Mouse (Mus musculus) kidney, postnatal 0 days (tissue): ENCODE results near the gene Jmjd8. TPM values are rescaled to one million over a fixed set of nuclear protein-coding genes. Genes with fewer than 3 reads are reported as not detected.

Experiments used
- ATAC-seq: fragments of 200-750 bp; cut with Nextera tagmentation; replicated peaks from 2 replicates; pipeline ENCODE4 v1.8.0; 2017; ENCODE audit warnings: low read depth, moderate number of reproducible peaks, moderate TSS enrichment, moderate library complexity; ENCODE audit not compliant: low FRiP score
- DNase-seq: peaks from one replicate; pipeline ENCODE4 v3.0.0-alpha.2; 2016; ENCODE audit warnings: low spot score
- H3K27ac ChIP-seq: fragments of 300-500 bp; sonication (generic); 2 replicates; pipeline ENCODE4 v1.5.1; 2014; ENCODE audit warnings: mild to moderate bottlenecking
- H3K27me3 ChIP-seq: fragments of 300-500 bp; sonication (generic); 2 replicates; pipeline ENCODE4 v1.6.1; 2014; ENCODE audit warnings: low read length, mixed read lengths; ENCODE audit not compliant: insufficient read depth
- H3K36me3 ChIP-seq: fragments of 300-500 bp; sonication (generic); 2 replicates; pipeline ENCODE4 v1.6.1; 2014; ENCODE audit warnings: low read length, mixed read lengths; ENCODE audit not compliant: insufficient read depth
- H3K4me1 ChIP-seq: fragments of 300-500 bp; sonication (generic); replicated peaks from 2 replicates; pipeline ENCODE4 v1.6.1; 2014; ENCODE audit warnings: antibody characterized with exemption, low read length, mixed read lengths; ENCODE audit not compliant: insufficient read depth
- H3K4me2 ChIP-seq: fragments of 300-500 bp; sonication (generic); 2 replicates; pipeline ENCODE4 v1.6.1; 2014; ENCODE audit warnings: mild to moderate bottlenecking, low read length, moderate library complexity, mixed read lengths
- H3K4me3 ChIP-seq: fragments of 300-500 bp; sonication (generic); replicated peaks from 2 replicates; pipeline ENCODE4 v1.5.1; 2014; ENCODE audit warnings: low read depth, low read length
- H3K9ac ChIP-seq: fragments of 300-500 bp; sonication (generic); 2 replicates; pipeline ENCODE4 v1.6.1; 2014; ENCODE audit warnings: low read depth, low read length
- H3K9me3 ChIP-seq: fragments of 300-500 bp; sonication (generic); replicated peaks from 2 replicates; pipeline ENCODE4 v1.6.1; 2016; ENCODE audit warnings: low read length, inconsistent platforms, mixed read lengths
- CTCF ChIP-seq: IDR thresholded peaks from 2 replicates; pipeline ENCODE4 v1.5.1; 2016; ENCODE audit warnings: antibody characterized with exemption, low read depth, mild to moderate bottlenecking, moderate library complexity
- WGBS: fragments of 180-500 bp; shearing (Covaris S2); extraction: QIAGEN DNeasy Blood & Tissue Kit; methylation state at CpG from one replicate; pipeline ENCODE4 v1.1.7; 2014; 5-methylcytosine and 5-hydroxymethylcytosine counted together
- microRNA-seq: library from miRNA; unstranded; fragments of <30 nt; microRNA quantifications from one replicate; pipeline ENCODE4, GENCODE M21; 2016
- polyA plus RNA-seq: library from polyadenylated mRNA; unstranded; fragments of >200 nt; fragmentation: Nextera tagmentation; extraction: Ambion mirVana; gene quantifications from 2 replicates; pipeline ENCODE4 v1.2.1, GENCODE M21; 2015

The Jmjd8 gene
- polyA plus RNA-seq, 1 experiment from 2014 or later: 53.1 TPM

DNA sequence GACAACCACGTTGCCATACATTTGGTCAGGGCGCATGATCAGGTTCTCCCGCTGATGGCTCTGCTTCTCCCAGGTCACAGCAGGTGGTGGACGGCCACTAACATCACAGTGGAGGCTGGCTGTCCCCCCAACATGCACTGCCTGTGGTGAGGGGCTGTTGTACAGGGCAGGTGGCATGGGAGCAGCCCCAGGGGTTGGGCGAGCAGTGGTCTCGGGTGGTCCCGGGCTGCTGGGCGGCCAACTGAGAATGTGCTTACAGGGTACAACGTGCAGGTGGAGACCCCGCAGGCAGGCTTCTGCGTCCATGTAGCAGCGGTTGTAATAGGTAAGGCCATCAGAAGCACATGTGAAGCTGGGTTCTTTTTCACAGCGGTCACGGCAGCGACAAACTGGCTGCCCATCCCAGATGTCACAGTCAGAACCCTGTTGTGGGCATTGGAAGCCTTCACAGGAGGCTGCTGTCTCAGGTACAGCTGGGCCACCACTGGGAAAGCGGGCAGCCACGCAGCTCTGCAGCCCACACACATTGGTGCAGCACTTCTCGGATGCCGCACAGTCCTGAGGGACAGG is 50.0 kb downstream of the Jmjd8 start:
- no peak for DNase-seq

DNA sequence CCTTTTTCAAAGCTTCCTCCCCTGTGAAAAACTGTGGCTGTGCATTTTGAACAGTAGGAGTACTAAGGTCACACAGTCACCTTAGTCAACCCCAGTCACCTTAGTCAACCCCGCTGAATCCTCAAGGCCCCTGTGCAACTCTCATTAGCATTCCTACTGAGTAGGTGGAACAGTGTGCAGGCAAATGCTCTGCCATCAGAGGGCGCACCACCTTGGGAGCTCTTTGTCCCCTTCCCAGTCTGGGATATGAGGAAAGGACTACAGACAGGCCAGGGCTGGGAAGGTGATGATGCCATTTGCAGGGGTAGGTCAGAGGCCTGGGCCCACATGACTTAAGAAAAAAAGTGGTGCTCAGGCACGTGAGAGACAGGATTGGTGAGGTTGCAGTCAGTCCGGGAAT is 50.6 kb downstream of the Jmjd8 start:
- H3K27me3 ChIP-seq: no peaks in the 10 kb centered on the region
- ATAC-seq: no peak
- H3K36me3 ChIP-seq: 0 out of 2 replicates have a peak, but pooled peaks cover 21% of the 10 kb centered on the region
- H3K4me2 ChIP-seq: no peak overlapping the region
- H3K27ac ChIP-seq: no peak overlapping the region
- peak; percentile 31 for DNase-seq
- no peak overlapping the region for H3K9ac ChIP-seq
- H3K9me3 ChIP-seq: no peaks in the 10 kb centered on the region
- TF ChIP-seq CTCF: peak; percentile 62
- H3K4me1 ChIP-seq: peaks cover 17% of the 10 kb centered on the region
- WGBS: 56% methylated on average over 4 of the region's 4 CpGs
- no peak overlapping the region for H3K4me3 ChIP-seq

More for the DNA sequence above, 50.0 kb downstream of the Jmjd8 start:
- Histone ChIP-seq H3K9me3 (no peaks in the 10 kb centered on the region), H3K27me3 (no peaks in the 10 kb centered on the region), H3K4me3 (no peak overlapping the region), H3K27ac (no peak overlapping the region), H3K36me3 (0 out of 2 replicates have a peak, but pooled peaks cover 18% of the 10 kb centered on the region), H3K4me1 (peaks cover 17% of the 10 kb centered on the region), H3K9ac (no peak overlapping the region), H3K4me2 (no peak overlapping the region)
- no peak for TF ChIP-seq CTCF
- no peak for ATAC-seq
- WGBS: 91% methylated on average over 19 of the region's 19 CpGs

DNA sequence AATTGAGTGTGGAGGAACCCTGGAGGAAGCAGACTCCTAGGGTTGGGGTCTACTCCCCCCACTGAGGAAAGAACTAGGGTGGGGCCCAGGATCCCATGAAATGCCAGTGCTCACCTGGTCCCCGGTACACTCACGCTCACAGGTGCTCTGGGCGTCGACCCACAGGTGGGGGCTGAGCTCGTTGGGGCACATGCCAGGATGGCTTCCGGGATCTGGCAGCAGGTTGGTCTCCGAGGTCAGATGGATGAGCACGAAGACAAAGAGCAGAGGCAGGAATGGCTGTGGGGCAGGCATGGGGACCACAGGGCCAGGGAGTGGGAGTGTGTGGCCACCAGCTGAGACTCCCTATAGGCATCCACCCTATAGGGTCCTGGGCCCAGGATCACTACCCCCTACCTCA is 51.1 kb downstream of the Jmjd8 start:
- TF ChIP-seq CTCF: no peak
- WGBS: 58% methylated on average over 8 of the region's 8 CpGs
- Histone ChIP-seq H3K4me1 (peaks cover 17% of the 10 kb centered on the region), H3K36me3 (0 out of 2 replicates have a peak, but pooled peaks cover 26% of the 10 kb centered on the region), H3K9me3 (no peaks in the 10 kb centered on the region), H3K4me3 (no peak overlapping the region), H3K9ac (no peak overlapping the region), H3K27me3 (no peaks in the 10 kb centered on the region), H3K27ac (no peak overlapping the region), H3K4me2 (no peak overlapping the region)
- DNase-seq: no peak
- no peak for ATAC-seq

DNA sequence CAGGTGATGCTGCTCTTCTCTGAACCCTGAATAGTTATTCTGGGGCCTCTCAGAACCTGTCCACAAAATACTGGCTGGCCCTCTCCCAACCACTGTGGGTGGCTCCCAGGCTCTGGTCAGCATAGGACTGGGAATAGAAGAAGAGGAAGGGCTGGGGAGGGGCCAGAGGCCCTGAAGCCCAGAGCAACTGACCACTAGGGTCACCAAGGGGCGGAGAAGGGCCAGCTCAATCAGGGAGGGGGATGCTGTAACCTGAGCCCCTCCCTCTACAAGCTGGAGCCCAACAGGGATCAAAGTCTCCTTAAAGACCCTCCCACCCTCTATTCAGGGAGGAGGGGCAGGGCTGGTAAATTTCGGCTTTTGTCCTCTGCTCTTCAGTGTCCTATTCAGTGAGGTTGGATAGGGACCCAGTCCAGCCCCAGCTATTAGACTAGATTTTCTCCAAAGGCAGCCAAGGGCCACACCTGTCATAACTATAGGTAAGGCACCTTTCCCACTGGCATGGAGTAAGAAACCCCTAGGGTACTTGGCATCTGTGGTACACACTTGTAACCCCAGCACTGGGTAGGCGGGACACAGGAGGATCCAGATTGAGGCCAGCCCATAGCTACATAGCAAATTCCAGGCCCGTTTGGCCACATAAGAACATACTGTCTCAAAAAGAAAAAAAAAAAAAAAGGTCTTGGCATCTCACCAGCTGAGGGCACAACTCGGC is 51.7 kb downstream of the Jmjd8 start, which contains the start of gene Wfikkn1:
Gene Wfikkn1 (minus strand): TSS at position 663 of the 715 bp plus-strand sequence.
- Histone ChIP-seq H3K9ac (no peak within 1 kb of the TSS), H3K4me2 (no peak within 1 kb of the TSS), H3K4me1 (peaks cover 17% of the 10 kb centered on the region), H3K27ac (no peak within 1 kb of the TSS), H3K4me3 (no peak within 1 kb of the TSS), H3K9me3 (no peaks in the 10 kb centered on the region), H3K36me3 (0 out of 2 replicates have a peak, but pooled peaks cover 26% of the 10 kb centered on the region), H3K27me3 (no peaks in the 10 kb centered on the region)
- WGBS: 29% methylated on average over 5 of the region's 5 CpGs
- no peak for ATAC-seq
- TF ChIP-seq CTCF: no peak
- DNase-seq: peak; percentile 22

- Histone ChIP-seq H3K9ac (no peak overlapping the region), H3K4me1 (peaks cover 14% of the 10 kb centered on the region), H3K36me3 (0 out of 2 replicates have a peak, but pooled peaks cover 26% of the 10 kb centered on the region), H3K9me3 (no peaks in the 10 kb centered on the region), H3K4me2 (no peak overlapping the region), H3K4me3 (no peak overlapping the region), H3K27ac (no peak overlapping the region), H3K27me3 (no peaks in the 10 kb centered on the region)
- no peak for TF ChIP-seq CTCF
- ATAC-seq (no peak), DNase-seq (no peak)
- 19% methylated on average over 5 of the region's 5 CpGs for WGBS
These were observed 52.4 kb downstream of the Jmjd8 start for GRCm38 (mm10) chr17:25880913-25881641.

Small RNAs within 50 kb of the gene (microRNA-seq; reads per million reads assigned to microRNA genes)
- gene Mir3082 (0.60 reads per million), gene Mir6966 (1.0 reads per million)

Other genes starting within 250 kb of the Jmjd8 start
- gene Lmf1, start 249.8 kb upstream of the Jmjd8 start, polyA plus RNA-seq: 22.0 and 25.5 TPM in 2 replicates
- 0.70 TPM in 2 replicates for gene Gng13, start 111.7 kb upstream of the Jmjd8 start, polyA plus RNA-seq
- 10.3 and 13.8 TPM in 2 replicates for gene Chtf18, start 101.4 kb upstream of the Jmjd8 start, polyA plus RNA-seq
- gene Rpusd1, start 101.2 kb upstream of the Jmjd8 start, polyA plus RNA-seq: 14.9 and 16.5 TPM in 2 replicates
- not detected in 2 replicates for gene Mslnl, start 92.8 kb upstream of the Jmjd8 start, polyA plus RNA-seq
- 6.6 and 9.6 TPM in 2 replicates for gene Msln, start 74.5 kb upstream of the Jmjd8 start, polyA plus RNA-seq
- gene Narfl, start 55.1 kb upstream of the Jmjd8 start, polyA plus RNA-seq: 34.5 and 35.3 TPM in 2 replicates
- 79.9 and 80.0 TPM in 2 replicates for gene Haghl, start 43.2 kb upstream of the Jmjd8 start, polyA plus RNA-seq
- gene Ccdc78, start 42.3 kb upstream of the Jmjd8 start, polyA plus RNA-seq: 0.13 and 0.17 TPM in 2 replicates
- 112 and 117 TPM in 2 replicates for gene Fam173a, start 36.0 kb upstream of the Jmjd8 start, polyA plus RNA-seq
- gene AC134908.4, start 33.2 kb upstream of the Jmjd8 start, polyA plus RNA-seq: 0.82 TPM in 1 of 2 replicates, not detected in the other
- gene Metrn, start 31.7 kb upstream of the Jmjd8 start, polyA plus RNA-seq: 45.4 and 50.9 TPM in 2 replicates
- gene Fbxl16, start 19.8 kb upstream of the Jmjd8 start, polyA plus RNA-seq: 0.34 and 0.56 TPM in 2 replicates
- 21.0 and 22.1 TPM in 2 replicates for gene Wdr24, start 5.2 kb upstream of the Jmjd8 start, polyA plus RNA-seq
- 267 and 287 TPM in 2 replicates for gene Stub1, start 4.5 kb downstream of the Jmjd8 start, polyA plus RNA-seq
- gene Rhbdl1, start 8.4 kb downstream of the Jmjd8 start, polyA plus RNA-seq: 3.7 and 3.9 TPM in 2 replicates
- 2.7 and 2.8 TPM in 2 replicates for gene Gm20683, start 12.9 kb downstream of the Jmjd8 start, polyA plus RNA-seq
- 21.1 and 22.4 TPM in 2 replicates for gene Rhot2, start 16.0 kb downstream of the Jmjd8 start, polyA plus RNA-seq
- 10.6 and 10.7 TPM in 2 replicates for gene Wdr90, start 32.6 kb downstream of the Jmjd8 start, polyA plus RNA-seq
- 128 and 138 TPM in 2 replicates for gene Mcrip2, start 39.9 kb downstream of the Jmjd8 start, polyA plus RNA-seq
- 106 and 119 TPM in 2 replicates for gene Mettl26, start 46.2 kb downstream of the Jmjd8 start, polyA plus RNA-seq
- 0.38 and 0.51 TPM in 2 replicates for gene Wfikkn1, start 52.0 kb downstream of the Jmjd8 start, polyA plus RNA-seq
- gene Rab40c, start 90.9 kb downstream of the Jmjd8 start, polyA plus RNA-seq: 20.4 and 22.1 TPM in 2 replicates
- gene Pigq, start 116.1 kb downstream of the Jmjd8 start, polyA plus RNA-seq: 69.5 and 70.2 TPM in 2 replicates
- 1.1 and 2.5 TPM in 2 replicates for gene Nhlrc4, start 116.1 kb downstream of the Jmjd8 start, polyA plus RNA-seq
- 6.8 and 7.2 TPM in 2 replicates for gene A930017K11Rik, start 123.7 kb downstream of the Jmjd8 start, polyA plus RNA-seq
- gene Capn15, start 156.9 kb downstream of the Jmjd8 start, polyA plus RNA-seq: 17.0 and 19.8 TPM in 2 replicates
- gene Rab11fip3, start 240.7 kb downstream of the Jmjd8 start, polyA plus RNA-seq: 35.3 and 40.2 TPM in 2 replicates